Mouse (Mus musculus): ENCODE measurements around the gene Zhx3.

The Zhx3 gene

DNA sequence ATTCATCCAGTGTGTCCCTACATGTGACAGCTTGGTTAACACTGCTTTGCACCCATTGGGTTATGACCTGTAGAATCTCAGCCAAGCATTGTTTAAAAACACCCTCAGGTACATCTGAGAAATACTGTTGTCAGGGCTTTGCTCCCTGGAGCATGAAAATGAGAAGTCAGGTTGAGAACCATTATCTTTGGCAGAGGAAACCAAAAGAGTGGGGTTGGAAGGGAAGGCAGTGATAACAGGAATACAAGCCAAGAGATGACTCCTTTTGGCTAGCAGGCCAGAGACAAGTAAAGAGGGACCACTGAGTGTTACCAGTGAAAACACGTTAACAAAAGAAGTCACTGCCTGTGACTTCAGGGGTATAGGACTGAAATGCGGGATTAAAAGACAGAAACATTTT lies 108.4 kb downstream of the Zhx3 start:
- no peak for DNase-seq (ENCODE audit: extremely low spot score, low read depth, low spot score)

DNA sequence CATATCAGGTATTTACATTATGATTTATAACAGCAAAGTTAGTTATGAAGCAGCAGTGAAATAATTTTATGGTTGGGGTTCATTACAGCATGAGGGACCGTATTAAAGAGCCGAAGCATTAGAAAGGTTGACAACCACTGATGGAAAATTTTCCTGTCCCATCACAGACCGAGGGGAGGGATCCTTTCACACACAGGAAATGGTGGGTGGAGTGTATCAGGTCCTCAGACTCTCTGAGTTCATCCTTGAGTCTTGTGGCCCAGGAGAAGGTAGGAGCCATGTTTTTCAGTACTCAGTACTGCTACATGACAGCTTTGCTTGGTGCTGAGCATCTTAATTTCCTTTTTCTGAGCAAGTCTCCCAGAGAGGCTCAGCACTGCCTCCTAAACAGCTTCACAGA lies 109.0 kb downstream of the Zhx3 start:
- no peak for DNase-seq (ENCODE audit: extremely low spot score, low read depth, low spot score)

DNA sequence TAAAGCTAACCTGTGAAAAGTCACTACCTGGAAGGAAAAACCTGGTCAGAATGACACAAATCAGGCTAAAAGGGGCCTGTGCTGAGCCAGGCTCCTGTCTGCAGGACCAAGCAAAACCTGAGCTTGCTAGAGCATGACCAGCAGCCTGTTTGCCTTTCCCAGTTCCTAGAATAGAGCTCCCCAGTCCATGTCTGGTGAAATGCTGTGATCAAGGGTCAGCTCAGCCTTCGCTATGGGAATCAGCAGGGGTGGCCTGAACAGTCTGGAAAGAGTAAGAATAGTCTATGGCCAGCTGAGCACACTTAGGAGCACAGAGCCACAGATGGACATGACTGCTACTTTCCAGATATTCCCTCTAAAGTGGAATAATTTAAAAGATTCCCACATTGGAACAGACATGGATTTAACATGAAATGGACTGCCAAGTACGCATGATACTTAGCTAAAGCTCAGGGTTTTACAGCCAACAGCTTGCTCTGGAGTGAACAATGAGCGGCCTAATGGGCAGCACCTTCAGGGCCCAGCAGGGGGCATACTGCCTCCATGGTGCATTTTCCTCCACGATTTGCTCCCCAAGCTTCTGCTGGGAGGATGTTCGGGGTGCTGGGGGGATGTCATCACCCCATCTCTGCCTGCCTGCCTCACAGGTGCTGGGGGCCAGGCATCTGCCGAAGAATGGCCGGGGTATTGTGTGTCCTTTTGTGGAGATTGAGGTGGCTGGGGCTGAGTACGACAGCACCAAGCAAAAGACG lies 112.2 kb downstream of the Zhx3 start:
- no peak for DNase-seq (ENCODE audit: extremely low spot score, low read depth, low spot score)

- DNase-seq (ENCODE audit: extremely low spot score, low read depth, low spot score) = no peak
Observed at GRCm38 (mm10) chr2:160756583-160757203, 116.1 kb downstream of the Zhx3 start.

- no peak for DNase-seq (ENCODE audit: extremely low spot score, low read depth, low spot score)
Observed at GRCm38 (mm10) chr2:160747075-160747474, 125.7 kb downstream of the Zhx3 start.

GRCm38 (mm10) chr2:160746637-160747036 lies 126.2 kb downstream of the Zhx3 start:
- DNase-seq (ENCODE audit: extremely low spot score, low read depth, low spot score) = no peak

DNA sequence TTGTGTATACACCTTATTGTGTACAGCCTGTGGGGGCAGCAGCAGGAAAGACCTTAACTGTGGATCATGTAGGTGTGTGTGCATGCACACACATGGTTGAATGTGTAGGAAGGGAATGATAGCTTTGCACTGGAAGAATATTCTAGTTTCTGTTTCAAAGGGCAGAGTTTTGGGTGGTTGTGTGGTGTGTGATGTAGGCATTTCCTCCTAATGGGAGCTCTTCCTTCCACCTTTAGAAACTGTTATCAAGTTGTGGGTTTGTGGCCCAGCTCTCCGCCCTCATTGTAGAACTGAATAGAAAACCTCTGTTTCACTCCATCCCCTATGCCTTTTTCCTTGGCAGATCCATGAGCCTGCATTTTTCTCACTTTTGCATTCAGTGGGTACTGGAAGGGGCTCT lies 127.3 kb downstream of the Zhx3 start:
- DNase-seq (ENCODE audit: extremely low spot score, low read depth, low spot score) = no peak

DNA sequence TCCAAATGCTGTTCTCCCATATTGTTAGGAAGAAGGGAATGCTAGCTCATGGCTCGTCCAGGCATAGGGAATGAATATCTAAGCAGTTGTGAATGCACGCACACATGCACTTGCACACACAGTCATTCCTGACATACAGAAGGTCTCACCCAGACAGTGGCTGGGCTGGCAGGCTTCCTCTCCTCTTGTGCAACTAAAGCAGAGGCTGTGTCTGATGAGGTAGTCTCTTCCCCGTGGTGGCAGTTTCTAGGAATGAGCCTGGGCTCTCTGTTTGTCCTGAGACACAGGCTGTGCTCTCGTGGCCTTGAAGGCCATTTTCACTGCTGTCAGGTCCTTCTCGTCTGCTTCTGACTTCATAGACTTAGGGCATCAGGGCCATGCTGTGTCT lies 128.0 kb downstream of the Zhx3 start:
- no peak for DNase-seq (ENCODE audit: extremely low spot score, low read depth, low spot score)

DNA sequence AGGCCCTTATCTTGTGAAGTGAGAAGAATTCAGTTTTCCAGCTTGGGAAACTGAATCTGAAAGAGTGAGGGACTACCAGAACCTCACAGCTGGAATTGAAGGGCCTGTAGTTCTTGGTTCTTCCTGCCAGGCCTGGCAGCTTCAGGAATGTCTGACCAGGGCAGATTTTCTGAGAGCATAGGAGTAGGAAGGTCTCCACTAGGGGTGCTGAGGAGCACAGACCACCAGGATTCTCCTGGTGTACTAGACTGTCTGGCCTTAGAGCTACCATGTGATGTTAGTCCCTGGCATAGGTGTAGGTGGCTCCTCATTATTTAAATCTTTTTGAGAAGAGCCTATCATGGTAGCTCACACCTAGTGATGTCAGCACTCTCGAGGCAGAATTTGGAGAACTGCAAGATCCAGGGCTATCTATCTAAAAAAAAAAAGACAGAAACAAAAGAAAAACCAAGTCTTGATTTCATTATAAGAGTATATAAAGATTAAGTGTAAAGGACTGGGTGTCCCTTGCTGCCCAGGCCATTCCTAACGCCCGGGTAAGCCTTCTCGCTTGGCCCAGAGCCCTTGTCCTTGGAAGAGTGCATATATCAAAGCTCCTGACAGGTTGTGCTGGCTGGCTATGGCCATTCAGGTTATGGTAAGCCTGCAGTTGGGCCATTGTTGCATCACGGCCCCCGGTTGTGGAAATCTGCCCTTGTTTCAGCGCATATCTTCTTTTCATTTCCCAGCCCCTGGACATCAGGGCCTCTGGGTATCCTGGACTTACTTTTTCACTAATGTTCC lies 128.6 kb downstream of the Zhx3 start:
- no peak for DNase-seq (ENCODE audit: extremely low spot score, low read depth, low spot score)

GRCm38 (mm10) chr2:160742161-160742609 lies 130.6 kb downstream of the Zhx3 start:
- no peak for DNase-seq (ENCODE audit: extremely low spot score, low read depth, low spot score)

GRCm38 (mm10) chr2:160741580-160741979 lies 131.2 kb downstream of the Zhx3 start:
- no peak for DNase-seq (ENCODE audit: extremely low spot score, low read depth, low spot score)

- no peak for DNase-seq (ENCODE audit: extremely low spot score, low read depth, low spot score)
Observed at GRCm38 (mm10) chr2:160740521-160741156, 132.2 kb downstream of the Zhx3 start.

DNA sequence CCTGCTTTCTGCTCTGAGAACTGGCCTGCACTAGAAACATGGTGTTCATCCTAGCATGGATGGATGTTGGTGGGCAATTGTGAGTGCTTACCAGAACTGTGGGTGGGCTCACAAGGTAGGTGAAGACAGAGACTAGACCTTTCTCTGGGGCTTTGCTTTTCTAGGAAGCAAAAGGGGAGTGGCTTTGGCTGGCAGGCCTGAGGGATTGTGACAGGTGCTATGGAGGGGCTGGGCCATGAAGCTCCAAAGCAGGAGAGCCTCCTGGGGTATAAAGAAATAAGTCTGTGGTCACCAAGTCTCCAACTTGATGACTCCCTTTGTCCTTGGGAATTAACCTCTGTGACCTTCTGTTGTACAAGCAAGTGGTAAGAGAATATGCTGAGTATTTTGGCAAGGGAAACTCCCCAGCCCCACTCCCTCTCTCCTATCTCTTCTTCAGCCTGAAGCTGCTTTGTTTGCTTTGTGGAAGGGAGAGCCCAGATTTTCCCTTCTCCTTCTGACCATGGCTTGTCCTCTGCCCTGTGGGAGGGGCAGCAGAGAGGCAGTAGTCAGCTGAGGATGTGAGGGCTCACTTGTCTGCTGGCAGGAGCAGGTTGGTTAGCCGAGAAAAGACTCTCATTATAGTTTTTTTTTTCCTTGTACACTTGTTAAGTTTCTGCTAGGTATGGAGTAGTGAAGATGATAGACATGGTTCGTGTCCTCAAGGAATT lies 133.0 kb downstream of the Zhx3 start:
- DNase-seq (ENCODE audit: extremely low spot score, low read depth, low spot score) = no peak

DNA sequence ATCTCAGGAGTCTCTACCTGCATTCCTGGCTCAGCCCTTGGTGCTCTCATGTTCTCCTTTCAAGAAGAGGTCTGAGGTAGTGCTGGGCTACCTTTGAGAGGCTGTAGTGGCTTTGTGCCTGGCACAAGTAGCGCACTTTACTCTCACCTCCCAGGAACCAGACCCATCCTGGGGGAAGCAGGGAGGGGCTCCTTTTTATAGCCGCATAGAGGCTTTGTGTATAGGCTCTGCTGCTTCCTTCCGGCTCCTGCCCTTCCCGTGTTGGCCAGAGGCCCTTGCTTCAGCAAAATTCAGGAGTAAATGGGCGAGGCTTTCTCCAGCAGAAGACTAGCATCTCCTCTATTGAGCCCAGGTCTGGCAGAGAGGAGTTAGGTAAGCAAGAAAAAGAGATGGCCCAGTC lies 134.4 kb downstream of the Zhx3 start:
- DNase-seq (ENCODE audit: extremely low spot score, low read depth, low spot score) = no peak

DNA sequence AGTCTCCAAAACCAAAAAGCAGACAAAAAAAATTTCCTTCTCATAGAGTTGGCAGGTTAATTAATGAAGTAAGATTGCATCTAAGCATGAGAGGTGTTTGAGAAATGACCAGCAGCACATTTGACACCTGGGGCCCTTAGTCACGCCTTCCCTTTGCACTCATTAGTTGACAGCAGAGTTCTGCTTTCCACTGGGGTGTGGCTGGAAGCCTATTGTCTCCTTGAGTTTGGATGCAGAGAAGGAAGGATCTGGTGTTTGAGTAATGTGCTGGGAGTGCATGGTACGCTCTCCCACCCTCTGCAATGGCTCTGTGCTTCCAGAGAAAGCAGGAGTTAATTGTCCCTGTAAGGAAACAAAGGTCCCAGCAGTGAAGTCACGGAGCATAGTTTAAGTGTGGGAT lies 136.3 kb downstream of the Zhx3 start:
- no peak for DNase-seq (ENCODE audit: extremely low spot score, low read depth, low spot score)

DNA sequence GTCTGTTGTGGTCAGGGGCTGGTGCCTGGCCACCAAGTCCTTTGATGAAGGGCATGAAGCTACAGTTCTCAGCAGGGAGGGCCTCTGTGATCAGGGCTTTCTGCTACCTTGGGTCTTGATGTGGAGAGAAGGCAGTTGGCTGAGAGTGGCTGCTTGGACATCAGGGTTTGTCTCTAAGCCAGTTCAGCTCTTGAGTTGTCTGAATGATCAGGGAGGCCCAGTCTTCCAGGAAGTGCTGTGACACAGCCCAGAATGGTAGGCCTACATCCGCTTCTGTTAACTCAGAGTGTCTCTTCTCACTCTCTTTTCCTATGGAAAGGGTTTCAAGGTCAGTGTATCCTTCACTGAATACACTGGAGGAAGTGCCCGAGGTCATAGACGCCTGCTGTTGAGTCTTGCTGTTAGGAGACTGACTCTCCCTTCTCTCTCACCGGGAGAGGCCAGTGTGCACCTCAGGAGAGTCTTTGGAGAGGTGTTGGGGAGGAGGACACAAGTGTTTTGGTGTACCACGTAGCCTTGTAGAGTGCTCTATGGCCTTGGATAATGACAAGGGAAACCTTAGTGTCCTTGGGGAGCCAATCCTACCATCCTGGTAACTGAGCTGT lies 137.0 kb downstream of the Zhx3 start:
- DNase-seq (ENCODE audit: extremely low spot score, low read depth, low spot score) = no peak

GRCm38 (mm10) chr2:160734331-160734730 lies 138.5 kb downstream of the Zhx3 start:
- DNase-seq (ENCODE audit: extremely low spot score, low read depth, low spot score) = no peak

DNA sequence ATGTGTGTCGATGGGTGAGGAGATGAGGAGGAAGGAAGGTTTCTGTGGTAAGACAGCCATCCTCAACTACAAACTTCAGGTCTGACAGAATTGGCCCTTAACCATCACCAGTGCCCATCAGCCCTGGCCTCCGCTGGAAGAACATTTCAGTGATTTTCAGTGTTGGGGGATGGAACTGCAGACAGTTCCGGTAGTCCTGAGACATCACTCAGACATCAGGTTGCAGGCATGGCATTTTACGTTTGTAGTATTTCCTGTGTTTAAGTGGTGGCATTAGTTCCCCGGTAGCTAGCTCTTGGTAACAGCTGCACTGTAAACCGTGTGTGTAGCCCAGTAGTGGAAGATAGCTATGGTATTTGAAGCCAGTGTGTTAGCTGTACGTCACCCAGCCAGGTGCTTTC lies 139.7 kb downstream of the Zhx3 start:
- no peak for DNase-seq (ENCODE audit: extremely low spot score, low read depth, low spot score)

- no peak for DNase-seq (ENCODE audit: extremely low spot score, low read depth, low spot score)
Observed at GRCm38 (mm10) chr2:160732420-160732995, 140.3 kb downstream of the Zhx3 start.

GRCm38 (mm10) chr2:160731839-160732261 lies 140.9 kb downstream of the Zhx3 start:
- no peak for DNase-seq (ENCODE audit: extremely low spot score, low read depth, low spot score)
